Mouse (Mus musculus) adrenal gland, postnatal 14 days (tissue): ENCODE data around the gene Sec14l4. TPM values are rescaled to one million over a fixed set of nuclear protein-coding genes. Genes with fewer than 3 reads are reported as not detected.
"Not testable (repeated sequence)": the region's sequence is repeated elsewhere in the genome, so short reads cannot be mapped to it uniquely, and the experiment has no call there.

Experiments used
- DNase-seq: peaks from one replicate; pipeline ENCODE4 v3.0.0; 2021; ENCODE audit warnings: mixed read lengths
- long read RNA-seq, 2 experiments: library from polyadenylated mRNA; stranded (forward); transcript quantifications; one replicate each; pipeline ENCODE4 v2.0.0; 2021
- total RNA-seq: library from RNA; stranded (reverse); gene quantifications from 2 replicates; pipeline ENCODE4 v1.2.3, GENCODE M21; 2021

Sec14l4 gene
- 6.3 and 15.4 TPM in 2 replicates for total RNA-seq
- long read RNA-seq, experiment 1, partial matches to known transcripts, result 0 of 3 reads
- long read RNA-seq, experiment 1, other reads (novel, unspliced or antisense), result 2 of 3 reads
- long read RNA-seq, experiment 2, partial matches to known transcripts, result 1 of 5 reads
- long read RNA-seq, experiment 2, other reads (novel, unspliced or antisense), result 1 of 5 reads

DNA sequence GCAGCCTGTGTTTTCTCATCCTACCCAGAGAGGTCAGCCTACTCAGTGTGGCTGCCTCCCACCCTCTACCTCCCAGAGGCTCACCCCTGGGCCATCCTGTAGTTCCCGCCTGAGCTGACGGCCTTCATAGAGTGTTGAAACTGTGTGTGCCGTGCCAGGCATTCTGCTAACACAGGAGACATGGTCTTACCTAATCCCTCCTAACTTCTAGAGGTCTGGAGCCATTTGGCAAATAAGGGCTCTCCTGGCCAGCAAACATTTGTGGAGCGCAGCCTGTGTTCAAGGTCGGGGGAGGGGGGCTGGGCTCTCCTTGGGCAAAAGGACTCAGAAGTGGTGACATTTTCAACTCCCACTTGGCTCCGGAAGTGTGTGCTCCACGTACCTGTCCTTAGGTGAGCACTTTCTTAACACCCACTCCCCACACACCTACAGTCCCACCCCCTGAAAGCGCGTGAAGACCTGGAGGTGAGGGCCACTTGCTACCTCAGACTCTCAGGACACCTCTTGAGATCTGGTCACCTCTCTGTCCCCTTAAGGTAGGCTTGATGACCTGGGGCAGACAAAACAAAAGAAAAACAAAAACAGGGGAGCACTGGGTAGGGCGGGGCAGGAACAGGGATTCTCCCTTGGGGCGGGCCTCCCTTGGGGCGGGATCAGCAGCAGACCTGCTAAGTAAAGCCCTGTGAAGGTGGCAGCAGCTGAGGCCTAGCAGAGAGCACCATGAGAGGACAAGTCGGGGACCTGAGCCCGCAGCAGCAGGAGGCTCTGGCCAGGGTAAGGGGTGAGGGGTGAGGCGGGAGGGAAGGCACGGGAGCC, at the start of gene Sec14l4:
Sec14l4 (plus strand) TSS at position 337 of the 816 bp plus-strand sequence.
- peak; percentile 69 for DNase-seq

DNA sequence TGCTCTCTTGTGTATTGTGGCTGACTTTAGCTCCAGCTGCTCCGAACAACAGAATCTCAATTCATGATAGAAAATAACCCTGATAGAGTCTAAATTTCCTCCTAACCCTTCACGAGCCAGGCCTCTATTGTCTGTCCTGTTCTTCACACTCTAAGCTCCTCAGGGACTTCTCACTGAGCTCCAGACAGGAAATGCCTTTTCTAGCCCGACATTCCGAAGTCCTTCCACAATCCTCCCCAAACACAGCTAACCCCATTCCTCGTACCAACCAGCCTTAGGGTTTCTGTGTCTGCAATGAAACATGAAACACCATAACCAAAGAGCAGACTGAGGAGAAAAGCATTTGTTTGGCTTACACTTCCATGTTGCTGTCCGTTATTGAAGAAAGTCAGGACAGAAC, 49.7 kb upstream of the Sec14l4 start:
- no peak for DNase-seq

DNA sequence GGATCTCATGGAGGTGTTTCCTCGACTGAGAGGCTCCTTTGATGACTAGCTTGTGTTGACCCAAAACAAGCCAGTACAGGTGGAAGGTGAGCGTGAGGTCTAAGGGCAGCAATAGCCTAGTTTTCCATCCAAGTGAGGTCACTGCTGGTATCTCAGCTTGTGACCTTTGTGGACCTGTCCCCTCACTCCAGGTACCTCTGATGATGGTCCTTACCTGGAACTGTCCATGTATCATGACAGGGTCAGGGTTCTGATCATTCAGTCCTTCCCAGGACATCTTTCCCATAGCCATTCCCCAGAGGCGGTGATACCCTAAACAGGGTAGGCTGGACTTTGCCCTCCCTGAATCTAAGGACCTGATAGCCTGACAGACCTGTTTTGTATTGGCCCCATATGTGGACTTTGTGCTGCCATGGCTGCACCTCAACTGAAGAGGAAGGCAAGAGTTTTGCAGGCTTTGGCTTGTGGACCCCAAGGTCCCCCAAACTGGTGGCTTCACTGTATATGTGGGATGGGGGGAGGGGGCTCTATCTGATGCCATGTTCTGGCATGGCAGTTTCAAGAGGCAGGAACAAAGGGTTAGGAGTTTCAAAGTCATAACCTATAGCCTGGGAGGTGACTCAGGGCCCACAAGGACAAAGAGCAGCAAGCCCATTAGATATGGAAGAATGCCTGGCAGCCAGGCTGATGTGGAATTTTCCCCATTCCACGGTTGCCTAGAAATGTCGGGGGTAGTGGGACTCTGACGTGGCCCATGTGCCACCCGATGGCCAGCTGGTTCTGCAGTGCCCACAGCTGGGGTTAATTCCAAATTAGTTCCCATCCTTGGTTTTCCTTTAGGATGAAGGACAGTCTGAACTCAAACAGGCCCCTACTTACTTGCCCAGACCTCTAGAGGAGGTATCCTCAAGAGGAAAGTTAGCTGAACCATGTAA, 48.7 kb upstream of the Sec14l4 start:
- peak; percentile 6 for DNase-seq

DNA sequence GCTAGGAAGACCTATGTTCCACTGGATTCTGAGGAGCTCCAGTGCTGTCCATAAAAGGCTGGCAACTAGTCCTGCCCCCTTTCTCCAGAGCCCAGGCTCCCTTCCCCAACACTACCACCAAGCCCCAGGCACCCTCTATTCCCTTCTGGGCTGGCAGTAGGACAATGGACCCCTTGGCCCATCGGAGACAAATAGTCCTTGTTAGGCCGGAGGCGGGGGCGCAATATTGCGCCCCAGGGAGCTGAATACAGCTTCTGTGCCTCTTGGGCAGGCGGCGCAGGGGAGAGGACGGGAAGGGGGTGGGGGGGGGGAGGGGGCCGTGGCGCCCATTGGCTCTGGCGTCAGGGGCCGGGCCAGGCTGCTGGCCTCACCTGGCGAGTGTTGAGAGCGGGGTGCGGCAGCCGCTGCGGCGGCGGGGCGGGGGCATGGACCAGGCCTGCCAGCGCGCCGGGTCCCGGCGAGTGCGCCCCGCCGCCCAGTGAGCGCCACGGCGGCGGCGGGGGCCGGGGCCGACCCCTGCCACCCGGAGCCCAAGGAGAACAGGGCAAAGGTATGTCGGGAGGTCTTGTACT, 47.9 kb upstream of the Sec14l4 start, which contains the start of gene Gal3st1:
Gal3st1 (plus strand) TSS at position 346 of the 572 bp plus-strand sequence.
- DNase-seq, result no peak

DNA sequence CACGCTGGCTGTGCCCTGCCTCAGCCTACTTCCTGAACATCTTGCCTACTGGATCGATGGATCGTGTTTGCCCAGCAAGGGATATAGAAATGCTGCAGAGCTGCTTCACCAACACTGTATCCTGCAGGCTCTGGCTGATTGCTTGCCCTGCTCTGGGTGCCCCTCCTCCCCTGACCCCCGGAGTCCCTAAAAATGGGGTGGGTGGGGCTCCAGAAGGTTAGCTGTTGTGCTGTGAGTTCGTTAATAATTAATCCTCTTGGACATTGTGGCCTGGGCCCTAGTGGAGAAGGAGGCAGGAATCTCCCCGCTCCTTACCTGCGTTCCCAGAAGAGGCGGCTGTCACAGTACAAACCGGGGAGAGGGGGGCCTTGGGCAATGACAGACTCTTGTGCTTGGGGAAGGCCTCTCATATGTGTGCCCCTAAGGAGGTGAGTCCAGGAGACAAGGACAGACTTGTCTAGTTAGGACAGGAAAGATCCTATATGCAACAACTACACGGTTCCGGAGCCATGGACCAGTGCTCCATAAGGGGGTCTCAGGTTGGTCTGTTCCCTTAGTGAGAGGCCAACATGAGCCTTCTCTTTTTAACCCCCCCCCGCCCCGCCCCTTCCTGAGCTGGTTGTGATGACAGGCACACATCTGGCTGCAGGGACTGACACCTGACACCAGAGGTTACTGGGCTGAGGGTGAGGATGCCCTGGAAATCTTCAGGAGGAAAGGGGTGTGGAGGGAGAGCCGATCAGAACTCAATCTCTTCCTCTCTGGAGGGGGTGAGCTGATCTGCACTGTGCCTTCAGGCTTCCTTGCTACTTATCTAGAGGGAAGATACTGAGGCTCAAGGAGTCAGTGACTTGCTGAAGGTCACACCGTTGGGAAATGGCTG, 47.2 kb upstream of the Sec14l4 start:
- DNase-seq, result no peak

DNA sequence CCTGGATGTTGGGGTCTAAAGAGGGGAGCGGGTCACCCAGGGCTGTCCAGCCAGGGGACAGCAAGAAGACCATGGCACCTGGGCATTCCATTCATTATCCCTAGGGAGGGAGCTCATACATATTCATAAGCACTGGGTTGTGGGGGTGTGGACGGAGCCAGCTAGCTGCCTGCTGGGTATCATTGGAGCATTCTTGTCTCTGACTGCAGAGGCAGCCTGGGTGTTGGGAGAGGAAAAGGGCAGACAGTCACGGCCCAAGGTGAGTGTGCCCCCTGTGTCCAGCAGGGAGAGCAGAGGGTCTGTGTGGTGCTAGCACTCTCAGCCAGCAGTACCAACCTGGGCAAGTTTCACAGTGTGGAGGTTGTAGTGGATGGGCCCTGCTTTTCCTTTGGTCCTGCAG, 41.5 kb upstream of the Sec14l4 start:
- DNase-seq, result no peak

DNA sequence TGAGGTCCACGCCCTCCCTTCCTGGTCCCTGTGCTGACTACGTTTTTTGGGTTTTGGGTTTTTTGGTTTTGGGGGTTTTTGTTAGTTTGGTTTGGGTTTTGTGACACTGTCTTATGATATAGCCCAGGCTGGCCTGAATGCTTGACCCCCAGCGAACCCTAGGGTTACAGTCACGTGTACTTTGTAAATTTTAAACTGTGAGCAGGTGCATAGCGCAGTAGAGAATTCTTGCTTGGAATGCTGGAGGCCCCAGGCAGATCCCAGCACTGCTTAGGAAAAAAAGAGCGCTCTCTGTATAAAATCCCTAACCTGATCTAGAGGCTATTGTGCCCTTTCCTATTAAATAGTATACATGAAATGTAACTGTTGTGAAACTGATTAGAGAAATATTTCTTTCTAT, 38.1 kb upstream of the Sec14l4 start:
- no peak for DNase-seq

DNA sequence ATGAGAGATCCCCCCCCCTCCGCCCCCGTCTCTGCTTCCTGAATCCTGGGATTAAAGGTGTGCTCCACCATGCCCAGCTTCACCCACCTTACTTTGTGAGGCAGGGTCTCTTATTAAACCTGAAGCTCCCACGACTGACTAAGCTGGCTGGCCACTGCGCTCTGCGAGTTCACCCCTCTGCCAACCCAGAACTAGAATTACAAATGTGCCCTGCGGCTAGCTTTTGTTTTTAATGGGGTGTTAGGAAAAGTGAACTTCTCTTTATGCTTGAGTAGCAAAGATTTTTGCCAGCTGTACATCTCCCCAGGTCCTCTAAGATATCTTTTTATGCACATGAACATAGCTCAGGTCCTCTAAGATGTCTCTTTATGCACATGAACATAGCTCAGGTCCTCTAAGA, 37.3 kb upstream of the Sec14l4 start:
- no peak for DNase-seq

DNA sequence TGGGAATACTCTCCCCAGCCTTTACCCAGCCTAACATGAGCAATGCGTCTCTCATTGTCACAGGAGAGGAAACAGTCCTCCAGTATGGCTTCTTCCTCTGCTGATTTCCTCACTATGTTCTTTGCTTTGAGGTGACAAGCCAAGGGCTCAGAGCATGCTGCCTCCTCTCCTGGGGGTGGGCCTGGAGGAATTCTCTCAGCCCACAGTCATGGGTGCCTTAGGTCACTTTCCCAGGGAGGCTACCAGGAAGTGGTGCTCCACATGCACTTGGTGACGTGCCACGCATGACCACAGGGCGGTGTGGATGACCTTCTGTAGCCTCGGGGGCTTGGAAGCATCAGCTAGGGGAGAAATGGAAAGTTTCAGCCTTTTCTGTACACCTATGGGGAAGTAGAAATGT, 35.8 kb upstream of the Sec14l4 start:
- DNase-seq, result no peak

DNA sequence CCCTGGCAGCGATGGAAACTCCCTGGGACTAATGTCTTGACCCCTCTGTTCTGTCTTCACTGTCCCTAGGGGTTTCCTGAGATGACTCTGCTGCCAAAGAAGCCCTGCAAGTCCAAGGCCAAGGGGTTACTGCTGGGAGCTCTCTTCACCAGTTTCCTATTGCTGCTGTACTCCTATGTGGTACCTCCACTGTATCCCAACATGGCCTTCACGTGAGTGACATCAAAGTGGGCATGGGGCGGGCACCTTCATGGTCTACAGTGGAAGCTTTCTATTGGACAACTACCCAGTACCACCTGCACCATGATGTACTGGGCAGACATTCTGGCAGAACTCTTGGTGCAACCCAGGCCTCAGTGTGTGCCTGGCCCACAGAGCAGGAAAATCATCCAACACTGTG, 34.4 kb upstream of the Sec14l4 start:
- no peak for DNase-seq

DNA sequence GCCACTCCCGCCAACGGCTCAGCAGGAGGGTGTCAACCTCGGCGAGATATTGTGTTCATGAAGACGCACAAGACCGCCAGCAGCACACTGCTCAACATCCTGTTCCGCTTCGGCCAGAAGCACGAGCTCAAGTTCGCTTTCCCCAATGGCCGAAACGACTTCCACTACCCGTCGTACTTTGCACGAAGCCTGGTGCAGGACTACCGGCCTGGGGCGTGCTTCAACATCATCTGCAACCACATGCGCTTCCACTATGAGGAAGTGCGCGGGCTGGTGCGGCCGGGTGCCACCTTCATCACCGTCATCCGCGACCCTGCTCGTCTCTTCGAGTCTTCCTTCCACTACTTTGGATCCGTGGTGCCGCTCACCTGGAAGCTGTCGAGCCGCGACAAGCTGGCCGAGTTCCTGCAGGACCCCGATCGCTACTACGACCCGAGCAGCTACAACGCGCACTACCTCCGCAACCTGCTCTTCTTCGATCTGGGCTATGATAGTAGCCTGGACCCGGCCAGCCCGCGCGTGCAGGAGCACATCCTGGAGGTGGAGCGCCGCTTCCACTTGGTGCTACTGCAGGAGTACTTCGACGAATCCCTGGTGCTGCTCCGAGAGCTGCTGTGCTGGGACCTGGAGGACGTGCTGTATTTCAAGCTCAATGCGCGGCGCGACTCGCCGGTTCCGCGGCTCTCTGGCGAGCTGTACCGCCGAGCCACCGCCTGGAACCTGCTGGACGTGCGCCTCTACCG, 33.1 kb upstream of the Sec14l4 start:
- DNase-seq, result peak; percentile 27

DNA sequence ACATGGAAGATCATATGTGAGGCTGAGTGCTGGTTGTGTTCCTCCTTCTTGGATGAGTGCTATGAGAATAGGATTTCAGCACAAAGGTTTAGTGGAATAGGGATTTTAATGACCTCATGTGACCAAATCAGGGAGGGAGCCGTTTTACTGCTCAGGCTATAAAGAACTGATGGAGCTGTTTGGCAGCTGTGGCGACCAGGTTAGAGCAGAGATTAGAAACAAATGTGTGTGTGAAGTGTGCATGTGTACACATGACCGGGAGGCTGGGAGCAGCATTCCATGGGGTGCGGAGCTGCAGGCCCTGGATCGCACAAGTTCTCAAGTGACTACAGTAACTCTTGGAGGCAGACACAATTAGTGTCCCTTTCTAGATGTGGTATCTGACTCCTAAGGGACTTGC, 31.7 kb upstream of the Sec14l4 start:
- no peak for DNase-seq

DNA sequence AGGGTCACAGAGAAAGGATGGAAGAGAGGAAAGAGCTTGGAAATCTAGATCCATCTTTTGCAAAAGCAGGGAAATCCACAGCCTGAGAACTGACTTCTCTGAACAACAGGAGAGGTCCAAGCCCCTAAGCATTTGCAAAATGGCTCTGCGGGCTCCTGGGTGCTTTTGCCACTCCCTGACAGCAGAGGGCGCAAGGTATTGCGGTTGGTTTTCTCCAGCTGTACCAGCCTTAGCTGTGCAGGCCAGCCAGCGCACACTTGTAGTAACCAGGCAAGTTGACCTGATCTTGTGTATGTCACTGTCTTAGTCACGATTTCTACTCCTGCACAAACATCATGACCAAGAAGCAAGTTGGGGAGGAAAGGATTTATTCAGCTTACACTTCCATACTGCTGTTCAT, 29.7 kb upstream of the Sec14l4 start:
- peak; percentile 80 for DNase-seq

DNA sequence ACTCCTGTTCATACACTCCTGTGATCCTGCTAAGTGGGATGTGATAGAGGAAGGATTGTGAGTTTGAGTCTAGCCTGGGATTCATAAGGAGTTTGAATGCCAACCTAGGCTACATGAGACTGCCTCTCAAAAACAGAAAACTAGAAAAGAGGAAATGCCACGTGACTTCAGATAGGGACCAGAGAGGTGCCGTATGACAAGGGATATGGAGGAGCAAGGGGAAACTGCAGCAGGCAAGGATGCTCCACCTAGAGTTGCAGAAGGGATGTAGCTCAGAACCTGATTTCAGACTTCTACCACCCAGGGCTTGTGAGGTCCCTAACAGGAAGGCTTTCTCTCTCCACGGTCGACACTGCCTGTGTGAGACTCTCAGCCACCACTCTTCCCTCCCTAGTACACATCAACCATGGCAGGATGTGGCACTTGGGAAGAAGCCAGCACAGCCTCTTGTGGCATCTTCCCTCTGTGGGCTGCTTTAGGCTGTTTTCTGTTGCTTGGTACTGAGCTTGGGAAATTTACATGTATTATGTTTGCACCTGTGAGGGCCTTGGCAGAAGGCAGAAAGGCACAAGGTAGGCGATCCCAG, 25.9 kb upstream of the Sec14l4 start:
- no peak for DNase-seq

DNA sequence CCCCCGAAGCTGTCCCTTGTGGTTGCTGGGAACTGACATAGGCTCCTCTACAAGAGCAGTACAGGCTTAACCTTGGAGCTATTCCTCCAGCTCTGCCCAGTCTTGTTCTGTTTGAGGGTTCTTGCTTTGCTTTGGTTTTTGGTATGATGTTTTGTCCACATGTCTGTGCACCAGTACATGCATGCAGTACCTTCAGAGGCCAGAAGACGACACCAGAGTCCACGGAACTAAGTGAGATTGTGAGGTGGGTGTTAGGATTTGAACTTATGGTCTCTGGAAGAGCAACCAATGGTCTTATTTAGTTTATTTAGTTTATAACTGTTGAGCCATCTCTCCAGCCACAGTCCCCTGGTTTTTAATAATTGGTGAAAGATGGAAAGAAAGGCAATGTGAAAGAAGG, 24.8 kb upstream of the Sec14l4 start:
- DNase-seq, result no peak

DNA sequence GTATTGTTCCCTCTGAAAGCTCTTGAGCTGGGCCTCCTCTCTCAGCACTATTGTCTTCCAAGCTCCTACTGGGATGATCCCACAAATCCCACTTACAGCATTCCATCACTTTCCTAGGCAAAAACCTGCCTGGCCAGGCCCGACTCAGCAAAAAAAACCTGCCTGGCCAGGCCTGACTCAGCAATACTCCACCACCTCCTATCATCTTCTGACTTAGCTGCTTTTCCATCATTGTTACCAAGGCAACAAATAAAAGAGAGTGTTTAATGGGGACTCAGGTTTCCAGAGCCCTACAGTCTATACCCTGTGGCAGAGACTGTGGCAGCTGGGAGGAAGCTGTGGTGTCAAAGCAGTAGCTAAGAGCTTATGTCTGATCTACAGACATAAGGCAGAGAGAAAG, 18.6 kb upstream of the Sec14l4 start:
- DNase-seq, result no peak

DNA sequence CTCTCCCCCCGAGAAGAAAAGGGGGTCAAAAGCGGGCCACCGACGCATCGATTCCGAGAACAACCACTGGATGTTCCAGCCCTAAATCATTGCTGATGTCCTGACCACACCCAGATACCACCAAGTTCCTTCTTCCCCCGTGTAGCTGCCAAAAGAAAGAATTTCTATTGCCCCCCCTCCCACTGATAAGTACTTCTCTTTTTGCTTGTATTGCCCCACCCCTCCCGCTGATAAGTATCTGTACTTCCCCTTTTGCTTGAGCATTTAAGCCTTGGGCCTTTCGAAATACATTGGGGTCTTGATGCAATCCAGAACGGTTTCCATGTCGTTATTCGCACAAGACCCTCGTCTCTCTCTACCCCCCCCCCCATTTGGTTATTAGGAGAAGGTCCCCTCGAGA, 15.5 kb upstream of the Sec14l4 start:
- DNase-seq, result not testable (repeated sequence)

DNA sequence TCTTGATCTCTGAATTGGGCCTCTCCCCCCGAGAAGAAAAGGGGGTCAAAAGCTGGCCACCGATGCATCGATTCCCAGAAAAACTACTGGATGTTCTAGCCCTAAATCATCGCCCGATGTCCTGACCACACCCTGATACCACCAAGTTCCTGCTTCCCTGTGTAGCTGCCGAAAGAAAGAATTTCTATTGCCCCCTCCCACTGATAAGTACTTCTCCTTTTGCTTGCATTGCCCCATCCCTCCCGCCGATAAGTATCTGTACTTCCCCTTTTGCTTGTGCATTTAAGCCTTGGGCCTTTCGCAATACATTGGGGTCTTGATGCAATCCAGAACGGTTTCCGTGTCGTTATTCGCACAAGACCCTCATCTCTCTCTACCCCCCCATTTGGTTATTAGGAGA, 9.2 kb upstream of the Sec14l4 start:
- DNase-seq, result not testable (repeated sequence)

DNA sequence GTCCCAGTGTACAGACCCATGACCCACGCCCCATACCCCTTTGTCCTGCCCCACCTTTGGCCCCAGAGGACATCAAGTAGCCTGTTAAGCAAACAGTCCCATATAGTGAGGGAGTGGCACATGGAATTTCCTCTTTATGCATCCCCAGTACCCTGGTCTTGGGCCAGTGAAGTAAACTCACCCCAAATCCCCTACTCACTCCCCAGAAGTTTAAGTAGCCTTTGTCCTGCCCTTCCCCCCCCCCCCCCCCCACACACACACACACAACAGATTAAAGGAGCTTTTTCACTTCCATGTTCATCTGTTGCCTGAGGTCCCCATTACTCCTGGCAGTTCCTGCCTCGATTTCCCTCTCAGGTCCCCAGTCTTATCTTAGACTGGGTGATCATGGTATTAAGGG, 7.9 kb upstream of the Sec14l4 start:
- no peak for DNase-seq

DNA sequence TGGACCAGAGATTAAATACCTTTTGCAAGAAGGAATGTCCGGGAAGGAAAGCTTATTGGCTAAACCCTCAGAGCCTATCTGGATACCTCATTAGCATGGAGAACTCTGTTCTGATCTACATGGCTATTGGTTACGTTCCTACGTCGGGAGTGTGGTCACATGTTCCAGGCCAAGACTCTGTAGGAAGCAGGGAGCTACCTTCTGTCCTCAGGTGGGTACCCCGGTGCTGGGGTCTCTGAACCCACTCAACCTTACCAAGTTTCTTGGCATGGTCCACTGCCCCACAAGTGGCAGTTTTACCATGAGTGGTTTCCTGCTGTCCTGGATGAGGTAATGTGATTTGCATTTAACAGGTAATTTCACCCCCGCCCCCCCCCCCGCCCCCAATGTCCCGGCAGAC, 4.2 kb upstream of the Sec14l4 start:
- no peak for DNase-seq
